ENCODE assay signal across 9 mouse cellular contexts in genomic region chr11:101164351-101164665, GRCm38 (mm10). TPM values are rescaled to one million over a fixed set of nuclear protein-coding genes. Genes with fewer than 3 reads are reported as not detected.
DNase-seq lines count a peak whose midpoint lies in the region; ATAC-seq and TF ChIP-seq lines count a peak whose summit lies in the region.
"Had no signal": no experiment of that assay in that cellular context is flagged by ENCODE, and none has a peak within 500 bp of the region (broad histone marks: within the 10 kb centered on the region; RNA-seq: fewer than 3 reads in every experiment).

No protein-coding gene starts in this region.

- intact Hi-C loops in gastrocnemius, adult 2 months (cut with DNase I): no loop called here
- intact Hi-C loops in gastrocnemius, postnatal 14 days (cut with DNase I; ENCODE audit: low total_unique reads): no loop called here
- intact Hi-C loops in left cerebral cortex, adult 2 months (cut with DNase I): no loop called here
- intact Hi-C loops in gastrocnemius, postnatal 36 days (cut with DNase I): no loop called here

- no peaks in the 10 kb centered on the region for H3K9me3 ChIP-seq in forebrain, embryonic 15.5 days
- no peaks in the 10 kb centered on the region for H3K9me3 ChIP-seq in liver, embryonic 14.5 days (ENCODE audit: control insufficient read depth, low read length)

- peaks cover 70% of the 10 kb centered on the region for H3K27me3 ChIP-seq in forebrain, embryonic 15.5 days
- H3K27me3 ChIP-seq in liver, embryonic 14.5 days (ENCODE audit: control insufficient read depth, insufficient read depth, low read length): peaks cover 71% of the 10 kb centered on the region

- no peak for DNase-seq in gastrocnemius, adult 2 months
- DNase-seq in gastrocnemius, postnatal 14 days: no peak
- peak; percentile 37 for DNase-seq in CD4-positive helper T cell, adult 2 months (ENCODE audit: low read depth, low spot score)
- DNase-seq in liver, embryonic 14.5 days (ENCODE audit: low read depth in 3 of 3, low spot score in 3 of 3): no peak
- no peak for DNase-seq in left cerebral cortex, adult 2 months (ENCODE audit: extremely low spot score in 1 of 2, low spot score in 2 of 2)
- DNase-seq in adipocyte (ENCODE audit: low spot score): no peak
- DNase-seq in gastrocnemius, postnatal 36 days: no peak

- WGBS in forebrain, embryonic 15.5 days: 10% methylated on average over 21 of the region's 21 CpGs
- WGBS in liver, embryonic 14.5 days (ENCODE audit: insufficient replicate concordance): 27% methylated on average over 21 of the region's 21 CpGs

- TF ChIP-seq EP300 in liver, embryonic 14.5 days (IDR thresholded peaks at IDR 0.05; ENCODE audit: low read depth): no peak

- no peak for TF ChIP-seq CTCF in gastrocnemius, adult 2 months (IDR thresholded peaks at IDR 0.05)
- TF ChIP-seq CTCF in liver, embryonic 14.5 days (IDR thresholded peaks at IDR 0.05; ENCODE audit: low read depth): no peak
- no peak for TF ChIP-seq CTCF in left cerebral cortex, adult 2 months (IDR thresholded peaks at IDR 0.05)

- H3K27ac ChIP-seq in gastrocnemius, adult 2 months: peak overlapping the region; percentile 86
- H3K27ac ChIP-seq in forebrain, embryonic 15.5 days (replicated peaks): no peak overlapping the region
- no peak overlapping the region for H3K27ac ChIP-seq in liver, embryonic 14.5 days
- no peak overlapping the region for H3K27ac ChIP-seq in left cerebral cortex, adult 2 months

- peak overlapping the region; percentile 37 for H3K4me2 ChIP-seq in forebrain, embryonic 15.5 days (replicated peaks)
- peak overlapping the region; percentile 24 for H3K4me2 ChIP-seq in liver, embryonic 14.5 days (ENCODE audit: low read depth)

- H3K36me3 ChIP-seq in forebrain, embryonic 15.5 days: 0 out of 2 replicates have a peak, but pooled peaks cover 5% of the 10 kb centered on the region
- no peaks in the 10 kb centered on the region for H3K36me3 ChIP-seq in liver, embryonic 14.5 days (replicated peaks; ENCODE audit: control insufficient read depth, insufficient read depth, low read depth)

- peak overlapping the region; percentile 15; the same call in 1 of the 2 replicates for H3K9ac ChIP-seq in forebrain, embryonic 15.5 days (replicated peaks)
- H3K9ac ChIP-seq in liver, embryonic 14.5 days (replicated peaks): no peak overlapping the region

- H3K4me1 ChIP-seq in forebrain, embryonic 15.5 days: peaks cover 17% of the 10 kb centered on the region
- H3K4me1 ChIP-seq in liver, embryonic 14.5 days (replicated peaks; ENCODE audit: control insufficient read depth in 2 of 2, insufficient read depth in 2 of 2, low read length in 1 of 2): no peaks in the 10 kb centered on the region

- no peak for ATAC-seq in forebrain, embryonic 15.5 days (replicated peaks)
- no peak for ATAC-seq in liver, embryonic 14.5 days (ENCODE audit: insufficient read depth)

- H3K4me3 ChIP-seq in gastrocnemius, adult 2 months: no peak overlapping the region; the same call in 1 of the 2 replicates
- H3K4me3 ChIP-seq in forebrain, embryonic 15.5 days: peak overlapping the region; percentile 29
- H3K4me3 ChIP-seq in liver, embryonic 14.5 days (ENCODE audit: insufficient read depth in 1 of 2, low read depth in 2 of 2, low read length in 2 of 2): peak overlapping the region in 1 of 2 experiments; percentile 12; a peak in 1 of 4 replicates
- no peak overlapping the region for H3K4me3 ChIP-seq in left cerebral cortex, adult 2 months

RNA-seq across cellular contexts. Expression of gene Cntnap1, which starts 6.0 kb away (rescaled TPM):
- total RNA-seq in gastrocnemius, adult 2 months (2021): 1 to 10 TPM; 1.2 to 1.6 TPM
- total RNA-seq in gastrocnemius, postnatal 14 days (2021): 1 to 10 TPM; 1.8 to 2.4 TPM
- 0.77 and 0.98 TPM in 2 replicates for polyA plus RNA-seq in forebrain, embryonic 15.5 days (2015; fragmentation: Nextera tagmentation; extraction: Ambion mirVana)
- polyA plus RNA-seq in liver, embryonic 14.5 days (2012; rRNA removed): 0.11 and 0.16 TPM in 2 replicates
- 0.08 TPM in 1 of 2 replicates, not detected in the other for polyA plus RNA-seq in liver, embryonic 14.5 days (2014; fragmentation: Nextera tagmentation; extraction: Ambion mirVana)
- 100 to 1,000 TPM; 171 to 182 TPM for total RNA-seq in left cerebral cortex, adult 2 months (2021)
- total RNA-seq in gastrocnemius, postnatal 36 days (2021): 1 to 10 TPM; 1.1 to 2.1 TPM

RNA-seq across cellular contexts. Expression of gene Plekhh3, which starts 6.8 kb away (rescaled TPM):
- total RNA-seq in gastrocnemius, adult 2 months (2021): 10 to 100 TPM; 20.7 to 35.3 TPM
- total RNA-seq in gastrocnemius, postnatal 14 days (2021): 10 to 100 TPM; 22.0 to 26.9 TPM
- polyA plus RNA-seq in forebrain, embryonic 15.5 days (2015; fragmentation: Nextera tagmentation; extraction: Ambion mirVana): 5.8 and 6.5 TPM in 2 replicates
- polyA plus RNA-seq in liver, embryonic 14.5 days (2012; rRNA removed): 1.1 TPM in 2 replicates
- polyA plus RNA-seq in liver, embryonic 14.5 days (2014; fragmentation: Nextera tagmentation; extraction: Ambion mirVana): 1.0 TPM in 2 replicates
- total RNA-seq in left cerebral cortex, adult 2 months (2021): 10 to 100 TPM; 13.0 to 13.2 TPM
- 10 to 100 TPM; 22.4 to 27.6 TPM for total RNA-seq in gastrocnemius, postnatal 36 days (2021)

RNA-seq across cellular contexts. Expression of gene Tubg2, which starts 8.6 kb away (rescaled TPM):
- total RNA-seq in gastrocnemius, adult 2 months (2021): 1 to 10 TPM; 2.4 to 3.6 TPM
- 1 to 10 TPM; 3.1 to 4.6 TPM for total RNA-seq in gastrocnemius, postnatal 14 days (2021)
- 31.2 and 32.8 TPM in 2 replicates for polyA plus RNA-seq in forebrain, embryonic 15.5 days (2015; fragmentation: Nextera tagmentation; extraction: Ambion mirVana)
- 0.13 and 0.14 TPM in 2 replicates for polyA plus RNA-seq in liver, embryonic 14.5 days (2012; rRNA removed)
- not detected in 2 replicates for polyA plus RNA-seq in liver, embryonic 14.5 days (2014; fragmentation: Nextera tagmentation; extraction: Ambion mirVana)
- 10 to 100 TPM; 51.4 to 52.9 TPM for total RNA-seq in left cerebral cortex, adult 2 months (2021)
- 1 to 10 TPM; 2.3 to 2.6 TPM for total RNA-seq in gastrocnemius, postnatal 36 days (2021)
- total RNA-seq: liver, adult 2 months had no signal

RNA-seq across cellular contexts. Expression of gene Ccr10, which starts 10.9 kb away (rescaled TPM):
- total RNA-seq in gastrocnemius, adult 2 months (2021): not detected
- total RNA-seq in gastrocnemius, postnatal 14 days (2021): under 1 TPM in 1 of 2 experiments, not detected in 1; 0.12 TPM
- polyA plus RNA-seq in forebrain, embryonic 15.5 days (2015; fragmentation: Nextera tagmentation; extraction: Ambion mirVana): 0.14 and 0.19 TPM in 2 replicates
- polyA plus RNA-seq in liver, embryonic 14.5 days (2012; rRNA removed): not detected in 2 replicates
- not detected in 2 replicates for polyA plus RNA-seq in liver, embryonic 14.5 days (2014; fragmentation: Nextera tagmentation; extraction: Ambion mirVana)
- under 1 TPM in 1 of 2 experiments, not detected in 1; 0.38 TPM for total RNA-seq in left cerebral cortex, adult 2 months (2021)
- not detected for total RNA-seq in gastrocnemius, postnatal 36 days (2021)
- total RNA-seq: liver, adult 2 months had no signal

RNA-seq across cellular contexts. Expression of gene Tubg1, which starts 44.6 kb away (rescaled TPM):
- total RNA-seq in gastrocnemius, adult 2 months (2021): 10 to 100 TPM; 22.0 to 30.2 TPM
- total RNA-seq in gastrocnemius, postnatal 14 days (2021): 10 to 100 TPM; 26.3 to 31.2 TPM
- polyA plus RNA-seq in forebrain, embryonic 15.5 days (2015; fragmentation: Nextera tagmentation; extraction: Ambion mirVana): 96.1 and 97.7 TPM in 2 replicates
- 12.4 and 13.8 TPM in 2 replicates for polyA plus RNA-seq in liver, embryonic 14.5 days (2012; rRNA removed)
- 32.0 and 32.4 TPM in 2 replicates for polyA plus RNA-seq in liver, embryonic 14.5 days (2014; fragmentation: Nextera tagmentation; extraction: Ambion mirVana)
- total RNA-seq in left cerebral cortex, adult 2 months (2021): 10 to 100 TPM; 45.1 to 45.8 TPM
- total RNA-seq in gastrocnemius, postnatal 36 days (2021): 10 to 100 TPM; 23.9 TPM

Comparison
In these comparisons a context has a peak if more than half of its experiments do, and no peak if none do; other contexts are left out.
1. RNA of gene Cntnap1, which starts 6.0 kb away (total RNA-seq): 171 to 182 TPM in left cerebral cortex, adult 2 months; 1.8 to 2.4 TPM in gastrocnemius, postnatal 14 days, 1.1 to 2.1 TPM in gastrocnemius, postnatal 36 days and 1.2 to 1.6 TPM in gastrocnemius, adult 2 months; every median in the first group is over 10 times any median in the second.
2. RNA of gene Tubg2, which starts 8.6 kb away (total RNA-seq): 51.4 to 52.9 TPM in left cerebral cortex, adult 2 months; 3.1 to 4.6 TPM in gastrocnemius, postnatal 14 days, 2.4 to 3.6 TPM in gastrocnemius, adult 2 months and 2.3 to 2.6 TPM in gastrocnemius, postnatal 36 days; every median in the first group is over 4 times any median in the second.